Comparison of ENCODE assay signal across 25 mouse cellular contexts in the genomic region with DNA sequence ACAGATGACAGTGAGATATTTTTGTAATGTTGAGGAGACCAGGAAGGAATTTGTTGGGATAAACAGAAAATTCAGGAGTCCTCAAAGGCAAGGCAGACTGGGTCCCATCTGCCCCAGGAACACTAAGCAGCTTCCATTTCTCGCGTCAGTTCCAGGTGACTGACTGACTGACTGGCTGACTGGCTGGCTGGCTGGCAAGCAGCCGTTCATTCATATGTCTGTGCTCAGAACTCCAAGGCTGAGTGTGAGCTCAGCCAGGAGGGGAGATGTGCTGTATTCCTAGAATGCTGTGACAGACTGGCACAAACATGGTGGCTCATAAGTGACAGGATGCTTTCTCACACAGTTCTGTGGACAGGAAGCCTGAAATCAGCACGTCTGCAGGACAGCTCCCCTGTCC. TPM values are rescaled to one million over a fixed set of nuclear protein-coding genes. Genes with fewer than 3 reads are reported as not detected.
DNase-seq lines count a peak whose midpoint lies in the region; ATAC-seq and TF ChIP-seq lines count a peak whose summit lies in the region.
"Had no signal": no experiment of that assay in that cellular context is flagged by ENCODE, and none has a peak within 500 bp of the region (broad histone marks: within the 10 kb centered on the region; RNA-seq: fewer than 3 reads in every experiment).

No protein-coding gene starts in this region.

- WGBS in hindbrain, embryonic 12.5 days = 87% methylated on average over 4 of the region's 4 CpGs
- WGBS in hindbrain, embryonic 16.5 days = 53% methylated on average over 4 of the region's 4 CpGs
- WGBS in midbrain, postnatal 0 days = 54% methylated on average over 4 of the region's 4 CpGs

- peak overlapping the region; percentile 40; the same call in 1 of the 2 replicates for H3K27ac ChIP-seq in hindbrain, embryonic 12.5 days
- no peak overlapping the region for H3K27ac ChIP-seq in hindbrain, embryonic 16.5 days (ENCODE audit: low read depth, low read length)
- 0 out of 2 replicates have a peak overlapping the region, but pooled peaks have one; percentile 32 for H3K27ac ChIP-seq in midbrain, postnatal 0 days (ENCODE audit: low read depth, low read length)
- H3K27ac ChIP-seq: embryonic facial prominence, embryonic 13.5 days; heart, embryonic 15.5 days; stomach, embryonic 15.5 days had no signal

- peak; percentile 40 for DNase-seq in right cerebral cortex, postnatal 4 days
- DNase-seq in right cerebral cortex, adult 2 months (ENCODE audit: low spot score in 2 of 2) = no peak
- DNase-seq in layer of hippocampus, adult 9-11 months = peak; percentile 75
- peak; percentile 51 for DNase-seq in midbrain, postnatal 0 days (ENCODE audit: low spot score)
- DNase-seq in gastrocnemius, postnatal 4 days (ENCODE audit: low spot score in 2 of 2) = no peak
- no peak for DNase-seq in B cell, adult 2 months
- DNase-seq: adrenal gland, adult 8-10 months; cerebellum, adult 18-20 months; heart, adult 18-20 months; kidney, adult 2 months; kidney, postnatal 36 days; lung, adult 18-20 months; lung, postnatal 4 days; right cerebral cortex, adult 18-20 months; spleen, adult 18-20 months; thymus, adult 2 months had no signal

- no peak for ATAC-seq in hindbrain, embryonic 12.5 days (ENCODE audit: low FRiP score)
- no peak for ATAC-seq in hindbrain, embryonic 16.5 days
- ATAC-seq in midbrain, postnatal 0 days (ENCODE audit: low FRiP score) = no peak
- ATAC-seq: CD4-positive, CD25-positive, alpha-beta regulatory T cell, adult 4 months had no signal

- H3K27me3 ChIP-seq in hindbrain, embryonic 12.5 days = no peaks in the 10 kb centered on the region
- no peaks in the 10 kb centered on the region for H3K27me3 ChIP-seq in hindbrain, embryonic 16.5 days (replicated peaks; ENCODE audit: control insufficient read depth, insufficient read depth, low read length)
- H3K27me3 ChIP-seq in midbrain, postnatal 0 days (ENCODE audit: insufficient read depth, low read length) = no peaks in the 10 kb centered on the region
- H3K27me3 ChIP-seq: embryonic facial prominence, embryonic 13.5 days; heart, embryonic 15.5 days; stomach, embryonic 15.5 days had no signal

- H3K4me1 ChIP-seq in hindbrain, embryonic 12.5 days = peaks cover 15% of the 10 kb centered on the region
- peaks cover 11% of the 10 kb centered on the region for H3K4me1 ChIP-seq in hindbrain, embryonic 16.5 days (ENCODE audit: control insufficient read depth, insufficient read depth, low read depth, low read length)
- H3K4me1 ChIP-seq in midbrain, postnatal 0 days (ENCODE audit: insufficient read depth, low read length) = no peaks in the 10 kb centered on the region
- H3K4me1 ChIP-seq: embryonic facial prominence, embryonic 13.5 days; stomach, embryonic 15.5 days had no signal

- no peak overlapping the region for H3K4me2 ChIP-seq in hindbrain, embryonic 12.5 days (replicated peaks)
- no peak overlapping the region for H3K4me2 ChIP-seq in hindbrain, embryonic 16.5 days (ENCODE audit: low read length)
- no peak overlapping the region for H3K4me2 ChIP-seq in midbrain, postnatal 0 days (ENCODE audit: low read depth, low read length, poor library complexity, severe bottlenecking)
- H3K4me2 ChIP-seq: embryonic facial prominence, embryonic 13.5 days; heart, embryonic 15.5 days; stomach, embryonic 15.5 days had no signal

- no peak for TF ChIP-seq CTCF in midbrain, postnatal 0 days (IDR thresholded peaks at IDR 0.05)

- no peak overlapping the region for H3K9ac ChIP-seq in hindbrain, embryonic 12.5 days
- no peak overlapping the region for H3K9ac ChIP-seq in hindbrain, embryonic 16.5 days (ENCODE audit: low read depth, low read length)
- H3K9ac ChIP-seq in midbrain, postnatal 0 days (replicated peaks; ENCODE audit: low read length, poor library complexity, severe bottlenecking) = no peak overlapping the region
- H3K9ac ChIP-seq: embryonic facial prominence, embryonic 13.5 days; heart, embryonic 15.5 days; stomach, embryonic 15.5 days had no signal

- H3K4me3 ChIP-seq in hindbrain, embryonic 12.5 days = no peak overlapping the region
- no peak overlapping the region for H3K4me3 ChIP-seq in hindbrain, embryonic 16.5 days (ENCODE audit: low read length)
- H3K4me3 ChIP-seq in midbrain, postnatal 0 days (ENCODE audit: low read depth, low read length) = no peak overlapping the region
- H3K4me3 ChIP-seq: embryonic facial prominence, embryonic 13.5 days; heart, embryonic 15.5 days; stomach, embryonic 15.5 days had no signal

- peaks cover 34% of the 10 kb centered on the region for H3K36me3 ChIP-seq in hindbrain, embryonic 12.5 days
- peaks cover 21% of the 10 kb centered on the region for H3K36me3 ChIP-seq in hindbrain, embryonic 16.5 days (ENCODE audit: control insufficient read depth, insufficient read depth, low read length)
- H3K36me3 ChIP-seq in midbrain, postnatal 0 days (ENCODE audit: insufficient read depth, low read length) = peaks cover 41% of the 10 kb centered on the region
- H3K36me3 ChIP-seq: embryonic facial prominence, embryonic 13.5 days; heart, embryonic 15.5 days; stomach, embryonic 15.5 days had no signal

- no peaks in the 10 kb centered on the region for H3K9me3 ChIP-seq in hindbrain, embryonic 12.5 days (replicated peaks)
- H3K9me3 ChIP-seq in hindbrain, embryonic 16.5 days (ENCODE audit: control insufficient read depth, low read length) = no peaks in the 10 kb centered on the region
- no peaks in the 10 kb centered on the region for H3K9me3 ChIP-seq in midbrain, postnatal 0 days (ENCODE audit: low read length)
- H3K9me3 ChIP-seq: embryonic facial prominence, embryonic 13.5 days; heart, embryonic 15.5 days; stomach, embryonic 15.5 days had no signal

RNA-seq across cellular contexts. Expression of gene Fndc9, which starts 1.4 kb away (rescaled TPM):
- 1.1 TPM in 2 replicates for polyA plus RNA-seq in hindbrain, embryonic 12.5 days (2016; fragmentation: Nextera tagmentation; extraction: Ambion mirVana)
- 2.7 and 3.8 TPM in 2 replicates for polyA plus RNA-seq in hindbrain, embryonic 16.5 days (2015; fragmentation: Nextera tagmentation; extraction: Ambion mirVana)
- total RNA-seq in midbrain, postnatal 0 days (2014; rRNA removed) = 11.8 and 12.2 TPM in 2 replicates
- polyA plus RNA-seq in midbrain, postnatal 0 days (2015; fragmentation: Nextera tagmentation; extraction: Ambion mirVana) = 18.9 and 20.8 TPM in 2 replicates
- total RNA-seq in gastrocnemius, postnatal 4 days (2021) = not detected
- total RNA-seq: adrenal gland, adult 8-10 months; gastrocnemius, adult 8-10 months; heart, adult 18-20 months; hematopoietic stem cell, adult 5-6 weeks; liver, adult 2 months had no signal
- polyA plus RNA-seq: heart, embryonic 15.5 days; kidney, adult 2 months; liver, adult 2 months had no signal

Comparison
In these comparisons a context has a peak if more than half of its experiments do, and no peak if none do; other contexts are left out.
1. DNase-seq: peak in right cerebral cortex, postnatal 4 days (single experiment), layer of hippocampus, adult 9-11 months (single experiment) and midbrain, postnatal 0 days (single experiment); none in right cerebral cortex, adult 2 months (0 of 2), gastrocnemius, postnatal 4 days (0 of 2) and B cell, adult 2 months (0 of 2).